Mouse (Mus musculus): ENCODE data around the gene Rce1. TPM values are rescaled to one million over a fixed set of nuclear protein-coding genes. Genes with fewer than 3 reads are reported as not detected.

Gene Rce1
- total RNA-seq, 2 experiments from 2014 or later, result 6.6 to 26.4 TPM

DNA sequence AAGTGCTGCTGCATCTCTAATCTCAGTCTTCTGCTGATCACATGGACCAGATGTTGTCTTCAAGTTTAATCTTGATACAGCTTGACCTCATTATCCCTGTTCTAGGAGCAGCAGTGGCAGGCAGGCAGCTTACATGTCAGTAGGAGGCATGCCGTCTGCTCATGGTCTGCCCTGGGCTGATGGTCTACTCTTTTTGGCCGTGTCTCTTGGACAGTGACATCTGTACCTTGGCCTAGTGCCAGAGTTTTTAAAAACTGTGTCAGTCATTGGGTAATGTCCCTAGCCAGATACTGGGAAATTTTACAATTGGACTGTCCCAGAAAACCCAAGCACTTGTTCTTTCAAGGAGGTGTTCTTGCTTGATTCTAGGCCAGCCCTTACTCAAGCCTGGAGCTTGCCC lies 46.6 kb downstream of the Rce1 start:
- ATAC-seq (replicated peaks; ENCODE audit: low FRiP score, poor library complexity, severe bottlenecking), result no peak

- no peak for ATAC-seq (replicated peaks; ENCODE audit: low FRiP score, poor library complexity, severe bottlenecking)
Observed at GRCm38 (mm10) chr19:4573241-4573640, 52.2 kb downstream of the Rce1 start.

Other genes with a start within 250 kb of the Rce1 start
- gene Kdm2a, start 227.4 kb downstream of the Rce1 start, total RNA-seq (2015; ENCODE audit: low replicate concordance), result 40.7 and 74.2 TPM in 2 replicates
- gene Kdm2a, start 227.4 kb downstream of the Rce1 start, total RNA-seq (2017; ENCODE audit: low replicate concordance), result 79.4 and 114 TPM in 2 replicates
- gene Rhod, start 186.2 kb downstream of the Rce1 start, total RNA-seq (2015; ENCODE audit: low replicate concordance), result not detected in 2 replicates
- not detected in 2 replicates for gene Rhod, start 186.2 kb downstream of the Rce1 start, total RNA-seq (2017; ENCODE audit: low replicate concordance)
- not detected in 2 replicates for gene Syt12, start 148.2 kb downstream of the Rce1 start, total RNA-seq (2015; ENCODE audit: low replicate concordance)
- gene Syt12, start 148.2 kb downstream of the Rce1 start, total RNA-seq (2017; ENCODE audit: low replicate concordance), result not detected in 2 replicates
- gene 2010003K11Rik, start 127.1 kb downstream of the Rce1 start, total RNA-seq (2015; ENCODE audit: low replicate concordance), result not detected in 2 replicates
- not detected in 2 replicates for gene 2010003K11Rik, start 127.1 kb downstream of the Rce1 start, total RNA-seq (2017; ENCODE audit: low replicate concordance)
- gene Pcx, start 115.2 kb downstream of the Rce1 start, total RNA-seq (2015; ENCODE audit: low replicate concordance), result 21.6 and 42.8 TPM in 2 replicates
- 40.8 and 44.3 TPM in 2 replicates for gene Pcx, start 115.2 kb downstream of the Rce1 start, total RNA-seq (2017; ENCODE audit: low replicate concordance)
- gene Lrfn4, start 10.0 kb downstream of the Rce1 start, total RNA-seq (2015; ENCODE audit: low replicate concordance), result not detected in 2 replicates
- not detected in 2 replicates for gene Lrfn4, start 10.0 kb downstream of the Rce1 start, total RNA-seq (2017; ENCODE audit: low replicate concordance)
- gene Gm960, start 73.0 kb upstream of the Rce1 start, total RNA-seq (2015; ENCODE audit: low replicate concordance), result not detected in 2 replicates
- gene Gm960, start 73.0 kb upstream of the Rce1 start, total RNA-seq (2017; ENCODE audit: low replicate concordance), result not detected in 2 replicates
- gene Sptbn2, start 85.5 kb upstream of the Rce1 start, total RNA-seq (2015; ENCODE audit: low replicate concordance), result not detected in 2 replicates
- not detected in 2 replicates for gene Sptbn2, start 85.5 kb upstream of the Rce1 start, total RNA-seq (2017; ENCODE audit: low replicate concordance)
- gene Rbm4b, start 130.9 kb upstream of the Rce1 start, total RNA-seq (2015; ENCODE audit: low replicate concordance), result 4.3 and 5.0 TPM in 2 replicates
- gene Rbm4b, start 130.9 kb upstream of the Rce1 start, total RNA-seq (2017; ENCODE audit: low replicate concordance), result 12.6 and 13.6 TPM in 2 replicates
- gene Rbm4, start 168.3 kb upstream of the Rce1 start, total RNA-seq (2015; ENCODE audit: low replicate concordance), result 41.5 and 67.4 TPM in 2 replicates
- 106 and 172 TPM in 2 replicates for gene Rbm4, start 168.3 kb upstream of the Rce1 start, total RNA-seq (2017; ENCODE audit: low replicate concordance)
- gene Gm21992, start 186.0 kb upstream of the Rce1 start, total RNA-seq (2015; ENCODE audit: low replicate concordance), result 13.7 and 83.8 TPM in 2 replicates
- gene Gm21992, start 186.0 kb upstream of the Rce1 start, total RNA-seq (2017; ENCODE audit: low replicate concordance), result 29.0 and 62.2 TPM in 2 replicates
- 28.1 and 35.3 TPM in 2 replicates for gene Rbm14, start 186.0 kb upstream of the Rce1 start, total RNA-seq (2015; ENCODE audit: low replicate concordance)
- 27.7 and 27.9 TPM in 2 replicates for gene Rbm14, start 186.0 kb upstream of the Rce1 start, total RNA-seq (2017; ENCODE audit: low replicate concordance)
- 30.2 and 74.6 TPM in 2 replicates for gene Ccs, start 213.7 kb upstream of the Rce1 start, total RNA-seq (2015; ENCODE audit: low replicate concordance)
- gene Ccs, start 213.7 kb upstream of the Rce1 start, total RNA-seq (2017; ENCODE audit: low replicate concordance), result 63.1 and 81.9 TPM in 2 replicates
- gene Ccdc87, start 213.7 kb upstream of the Rce1 start, total RNA-seq (2015; ENCODE audit: low replicate concordance), result not detected in 2 replicates
- not detected in 2 replicates for gene Ccdc87, start 213.7 kb upstream of the Rce1 start, total RNA-seq (2017; ENCODE audit: low replicate concordance)
- gene Ctsf, start 229.5 kb upstream of the Rce1 start, total RNA-seq (2015; ENCODE audit: low replicate concordance), result 22.0 and 71.3 TPM in 2 replicates
- gene Ctsf, start 229.5 kb upstream of the Rce1 start, total RNA-seq (2017; ENCODE audit: low replicate concordance), result 41.3 and 45.0 TPM in 2 replicates